Mouse (Mus musculus) kidney, adult 2 months (tissue): Measurements from ENCODE around the gene Bcl10.

Source experiments
- CTCF ChIP-seq: fragments of 200-500 bp; conservative IDR thresholded peaks from 2 replicates; pipeline ENCODE4 v1.5.1; 2011; ENCODE audit warnings: low read depth, mild to moderate bottlenecking, control low read depth, low read length, moderate library complexity, mixed read lengths; ENCODE audit not compliant: insufficient read depth, insufficient read length
- POLR2A ChIP-seq: fragments of 200-500 bp; IDR thresholded peaks from one replicate; pipeline ENCODE4 v1.6.1; 2011; ENCODE audit warnings: low read depth, low read length, control low read depth

DNA sequence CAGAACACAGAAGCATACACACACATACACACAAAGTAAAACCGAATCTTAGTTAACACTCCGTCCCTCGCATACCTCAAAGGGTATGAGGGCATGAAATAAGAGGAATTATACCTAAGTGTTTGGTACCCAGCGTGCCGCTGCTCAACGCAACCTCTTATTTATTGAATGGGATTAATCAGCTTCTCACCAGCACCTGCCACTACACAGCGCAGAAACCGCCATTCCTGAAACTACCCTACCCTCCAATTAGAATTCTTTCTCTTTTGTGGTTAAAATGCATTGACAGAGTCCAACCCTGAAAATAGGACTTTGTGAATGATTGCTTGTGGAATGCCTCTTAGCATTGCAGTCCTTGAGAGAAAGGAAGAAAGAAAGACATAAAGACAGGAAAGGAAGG lies 19.1 kb upstream of the Bcl10 start:
- TF ChIP-seq CTCF (no peak), POLR2A (no peak)
